Mouse (Mus musculus) heart, embryonic 12.5 days (tissue): ENCODE results near the gene Lzic. TPM values are rescaled to one million over a fixed set of nuclear protein-coding genes. Genes with fewer than 3 reads are reported as not detected.

Experiments
- ATAC-seq: fragments of 200-750 bp; cut with Nextera tagmentation; 2 replicates; pipeline ENCODE4 v1.8.0; 2017; ENCODE audit warnings: moderate TSS enrichment, moderate library complexity; ENCODE audit not compliant: insufficient number of reproducible peaks, low FRiP score
- H3K27ac ChIP-seq: fragments of 300-500 bp; sonication (generic); 2 replicates; pipeline ENCODE4 v1.5.1; 2016; ENCODE audit warnings: mild to moderate bottlenecking, moderate library complexity; ENCODE audit not compliant: poor library complexity, severe bottlenecking
- H3K27me3 ChIP-seq: fragments of 300-500 bp; sonication (generic); replicated peaks from 2 replicates; pipeline ENCODE4 v1.6.1; 2016; ENCODE audit warnings: mild to moderate bottlenecking, moderate library complexity
- H3K36me3 ChIP-seq: fragments of 300-500 bp; sonication (generic); 2 replicates; pipeline ENCODE4 v1.6.1; 2016; ENCODE audit warnings: mild to moderate bottlenecking, moderate library complexity
- H3K4me1 ChIP-seq: fragments of 300-500 bp; sonication (generic); replicated peaks from 2 replicates; pipeline ENCODE4 v1.6.1; 2016; ENCODE audit warnings: mild to moderate bottlenecking
- H3K4me2 ChIP-seq: fragments of 300-500 bp; sonication (generic); 2 replicates; pipeline ENCODE4 v1.6.1; 2016; ENCODE audit warnings: mild to moderate bottlenecking, moderate library complexity
- H3K4me3 ChIP-seq: fragments of 300-500 bp; sonication (generic); 2 replicates; pipeline ENCODE4 v1.5.1; 2016; ENCODE audit warnings: mild to moderate bottlenecking
- H3K9ac ChIP-seq: fragments of 300-500 bp; sonication (generic); 2 replicates; pipeline ENCODE4 v1.6.1; 2016; ENCODE audit warnings: mild to moderate bottlenecking, moderate library complexity
- H3K9me3 ChIP-seq: fragments of 300-500 bp; sonication (generic); replicated peaks from 2 replicates; pipeline ENCODE4 v1.6.1; 2016; ENCODE audit warnings: mild to moderate bottlenecking, moderate library complexity
- WGBS: fragments of 180-500 bp; shearing (Covaris S2); methylation state at CpG from one replicate; pipeline ENCODE4 v1.1.7; 2016; 5-methylcytosine and 5-hydroxymethylcytosine counted together
- polyA plus RNA-seq: library from polyadenylated mRNA; unstranded; fragments of >200 nt; fragmentation: Nextera tagmentation; extraction: Ambion mirVana; gene quantifications from 2 replicates; pipeline ENCODE4 v1.2.1, GENCODE M21; 2016

Gene Lzic
- polyA plus RNA-seq: 32.1 and 40.9 TPM in 2 replicates

- ATAC-seq: peak; percentile 95
Measured at GRCm38 (mm10) chr4:149485053-149485824, at the start of gene Lzic, which contains the start of gene Nmnat1. Gene Lzic, plus strand, starts transcription at chr4:149485229. Gene Nmnat1, minus strand, starts transcription at chr4:149485202.

GRCm38 (mm10) chr4:149440576-149440975, 44.5 kb upstream of the Lzic start:
- Histone ChIP-seq H3K27ac (no peak overlapping the region), H3K4me2 (no peak overlapping the region), H3K9me3 (no peaks in the 10 kb centered on the region), H3K27me3 (no peaks in the 10 kb centered on the region), H3K36me3 (no peaks in the 10 kb centered on the region), H3K9ac (no peak overlapping the region), H3K4me3 (no peak overlapping the region), H3K4me1 (peaks cover 11% of the 10 kb centered on the region)
- 76% methylated on average over 8 of the region's 8 CpGs for WGBS
- ATAC-seq: no peak

More at GRCm38 (mm10) chr4:149485053-149485824, at the start of gene Lzic, which contains the start of gene Nmnat1:
- Histone ChIP-seq H3K36me3 (peaks cover 35% of the 10 kb centered on the region), H3K9me3 (no peaks in the 10 kb centered on the region), H3K27ac (peak within 1 kb of the TSS; percentile 62), H3K4me3 (peak within 1 kb of the TSS; percentile 81), H3K4me2 (peak within 1 kb of the TSS; percentile 75), H3K4me1 (peaks cover 15% of the 10 kb centered on the region), H3K9ac (peak within 1 kb of the TSS; percentile 89), H3K27me3 (no peaks in the 10 kb centered on the region)
- under 1% methylated on average over 60 of the region's 60 CpGs for WGBS

GRCm38 (mm10) chr4:149442436-149442835, 42.6 kb upstream of the Lzic start:
- no peak overlapping the region for H3K27ac ChIP-seq
- H3K27me3 ChIP-seq: no peaks in the 10 kb centered on the region
- no peak overlapping the region for H3K4me2 ChIP-seq
- H3K9me3 ChIP-seq: no peaks in the 10 kb centered on the region
- H3K4me3 ChIP-seq: no peak overlapping the region
- H3K9ac ChIP-seq: no peak overlapping the region
- peaks cover 18% of the 10 kb centered on the region for H3K4me1 ChIP-seq
- ATAC-seq: no peak
- H3K36me3 ChIP-seq: no peaks in the 10 kb centered on the region
- 37% methylated on average over 3 of the region's 3 CpGs for WGBS

GRCm38 (mm10) chr4:149444465-149444864, 40.6 kb upstream of the Lzic start:
- WGBS: 48% methylated on average over 1 of the region's 1 CpGs
- no peaks in the 10 kb centered on the region for H3K36me3 ChIP-seq
- H3K4me1 ChIP-seq: peaks cover 18% of the 10 kb centered on the region
- no peak overlapping the region; the same call in 1 of the 2 replicates for H3K27ac ChIP-seq
- no peak overlapping the region for H3K4me2 ChIP-seq
- no peaks in the 10 kb centered on the region for H3K9me3 ChIP-seq
- no peak for ATAC-seq
- no peaks in the 10 kb centered on the region for H3K27me3 ChIP-seq
- no peak overlapping the region for H3K4me3 ChIP-seq
- no peak overlapping the region for H3K9ac ChIP-seq

GRCm38 (mm10) chr4:149444964-149445701, 39.9 kb upstream of the Lzic start:
- H3K4me1 ChIP-seq: peaks cover 18% of the 10 kb centered on the region
- H3K9ac ChIP-seq: peak overlapping the region; percentile 73
- ATAC-seq: peak; percentile 94
- H3K36me3 ChIP-seq: no peaks in the 10 kb centered on the region
- peak overlapping the region; percentile 72 for H3K4me2 ChIP-seq
- H3K27me3 ChIP-seq: no peaks in the 10 kb centered on the region
- no peaks in the 10 kb centered on the region for H3K9me3 ChIP-seq
- H3K27ac ChIP-seq: peak overlapping the region; percentile 84
- WGBS: under 1% methylated on average over 36 of the region's 36 CpGs
- H3K4me3 ChIP-seq: peak overlapping the region; percentile 39

GRCm38 (mm10) chr4:149445868-149446267, 39.2 kb upstream of the Lzic start:
- ATAC-seq: peak; percentile 77
- H3K4me1 ChIP-seq: peaks cover 18% of the 10 kb centered on the region
- no peaks in the 10 kb centered on the region for H3K27me3 ChIP-seq
- 2% methylated on average over 11 of the region's 11 CpGs for WGBS
- peak overlapping the region; percentile 84 for H3K27ac ChIP-seq
- H3K9ac ChIP-seq: 0 out of 2 replicates have a peak overlapping the region, but pooled peaks have one; percentile 3
- H3K4me2 ChIP-seq: peak overlapping the region; percentile 72
- peak overlapping the region; percentile 39 for H3K4me3 ChIP-seq
- H3K36me3 ChIP-seq: no peaks in the 10 kb centered on the region
- H3K9me3 ChIP-seq: no peaks in the 10 kb centered on the region

GRCm38 (mm10) chr4:149446309-149446708, 38.7 kb upstream of the Lzic start:
- 38% methylated on average over 1 of the region's 1 CpGs for whole genome bisulfite sequencing

GRCm38 (mm10) chr4:149450636-149451035, 34.4 kb upstream of the Lzic start:
- ATAC-seq: no peak
- H3K36me3 ChIP-seq: no peaks in the 10 kb centered on the region
- no peak overlapping the region for H3K27ac ChIP-seq
- no peak overlapping the region for H3K4me3 ChIP-seq
- WGBS: 79% methylated on average over 3 of the region's 3 CpGs
- peaks cover 6% of the 10 kb centered on the region for H3K4me1 ChIP-seq
- H3K9ac ChIP-seq: no peak overlapping the region
- no peaks in the 10 kb centered on the region for H3K27me3 ChIP-seq
- peaks cover 4% of the 10 kb centered on the region; the same call in 1 of the 2 replicates for H3K9me3 ChIP-seq
- H3K4me2 ChIP-seq: no peak overlapping the region

More at GRCm38 (mm10) chr4:149446309-149446708, 38.7 kb upstream of the Lzic start:
- H3K27ac ChIP-seq: peak overlapping the region; percentile 84
- H3K4me1 ChIP-seq: peaks cover 18% of the 10 kb centered on the region
- H3K36me3 ChIP-seq: no peaks in the 10 kb centered on the region
- H3K4me3 ChIP-seq: no peak overlapping the region
- H3K27me3 ChIP-seq: no peaks in the 10 kb centered on the region
- no peaks in the 10 kb centered on the region for H3K9me3 ChIP-seq
- no peak for ATAC-seq
- peak overlapping the region; percentile 72 for H3K4me2 ChIP-seq
- H3K9ac ChIP-seq: no peak overlapping the region

GRCm38 (mm10) chr4:149453656-149454055, 31.4 kb upstream of the Lzic start:
- H3K4me2 ChIP-seq: no peak overlapping the region
- H3K4me1 ChIP-seq: peaks cover 3% of the 10 kb centered on the region; the same call in 1 of the 2 replicates
- H3K4me3 ChIP-seq: no peak overlapping the region
- H3K27ac ChIP-seq: no peak overlapping the region
- H3K36me3 ChIP-seq: no peaks in the 10 kb centered on the region
- ATAC-seq: no peak
- H3K9me3 ChIP-seq: peaks cover 4% of the 10 kb centered on the region; the same call in 1 of the 2 replicates
- H3K27me3 ChIP-seq: no peaks in the 10 kb centered on the region
- no peak overlapping the region for H3K9ac ChIP-seq
- 77% methylated on average over 4 of the region's 4 CpGs for WGBS

GRCm38 (mm10) chr4:149454263-149454662, 30.8 kb upstream of the Lzic start:
- peaks cover 3% of the 10 kb centered on the region; the same call in 1 of the 2 replicates for H3K4me1 ChIP-seq
- no peak overlapping the region for H3K4me3 ChIP-seq
- ATAC-seq: no peak
- no peak overlapping the region for H3K9ac ChIP-seq
- no peak overlapping the region for H3K27ac ChIP-seq
- no peaks in the 10 kb centered on the region for H3K27me3 ChIP-seq
- 75% methylated on average over 17 of the region's 17 CpGs for WGBS
- no peak overlapping the region for H3K4me2 ChIP-seq
- H3K36me3 ChIP-seq: no peaks in the 10 kb centered on the region
- H3K9me3 ChIP-seq: peaks cover 4% of the 10 kb centered on the region; the same call in 1 of the 2 replicates

GRCm38 (mm10) chr4:149454879-149455278, 30.1 kb upstream of the Lzic start, which contains the start of gene Rbp7:
Gene Rbp7, minus strand, starts transcription at chr4:149454978.
- no peaks in the 10 kb centered on the region for H3K36me3 ChIP-seq
- H3K9ac ChIP-seq: no peak within 1 kb of the TSS
- H3K27me3 ChIP-seq: no peaks in the 10 kb centered on the region
- peak; percentile 29; the same call in 1 of the 2 replicates for ATAC-seq
- no peak within 1 kb of the TSS for H3K27ac ChIP-seq
- peaks cover 4% of the 10 kb centered on the region; the same call in 1 of the 2 replicates for H3K9me3 ChIP-seq
- 51% methylated on average over 8 of the region's 8 CpGs for WGBS
- no peak within 1 kb of the TSS for H3K4me3 ChIP-seq
- peaks cover 3% of the 10 kb centered on the region; the same call in 1 of the 2 replicates for H3K4me1 ChIP-seq
- H3K4me2 ChIP-seq: no peak within 1 kb of the TSS
